Mouse (Mus musculus): ENCODE data around the gene Iqca.

Gene Iqca

GRCm38 (mm10) chr1:90139729-90140128 is 13.5 kb downstream of the Iqca start:
- DNase-seq (ENCODE audit: low read depth, low spot score) = no peak

- no peak for DNase-seq (ENCODE audit: low read depth, low spot score)
Measured at GRCm38 (mm10) chr1:90132402-90132801, 20.8 kb downstream of the Iqca start.

DNA sequence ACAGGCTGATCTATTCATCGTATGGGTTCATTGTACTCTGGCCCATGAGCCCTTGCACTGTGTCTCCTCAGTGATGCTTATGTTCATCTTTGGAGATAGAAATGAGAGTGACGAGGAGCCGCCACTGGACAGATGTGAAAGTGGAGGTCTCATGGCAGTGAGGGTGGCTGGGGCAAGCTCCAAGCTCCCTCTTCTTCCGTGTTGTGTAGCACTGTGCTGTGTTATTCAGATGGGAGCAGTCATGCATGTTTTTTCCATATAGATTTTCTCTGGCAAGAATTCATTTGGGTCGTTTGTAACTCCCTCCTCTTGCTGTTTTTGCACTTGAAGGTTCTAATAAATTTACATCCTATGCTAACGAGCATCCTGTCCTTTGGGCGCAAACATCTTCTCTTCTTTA is 21.2 kb downstream of the Iqca start:
- no peak for DNase-seq (ENCODE audit: low read depth, low spot score)

DNA sequence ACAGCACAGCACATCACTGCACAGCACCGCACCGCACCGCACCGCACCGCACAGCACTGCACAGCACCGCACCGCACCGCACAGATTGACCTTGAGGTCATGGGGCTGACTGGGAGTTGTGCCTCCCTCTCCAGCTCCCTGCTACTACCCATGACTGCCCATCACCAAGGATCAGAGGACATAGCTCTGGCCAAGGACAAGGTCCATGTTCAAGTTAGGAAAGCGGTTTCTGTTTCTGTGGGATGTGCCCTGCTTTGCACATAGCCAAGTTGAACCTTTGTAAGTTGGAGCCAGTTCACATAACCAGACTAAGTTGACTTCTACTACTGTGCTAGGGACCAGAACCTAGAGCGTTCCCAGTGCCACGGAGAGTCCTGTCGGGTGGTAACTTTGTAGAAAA is 28.6 kb downstream of the Iqca start:
- DNase-seq (ENCODE audit: low read depth, low spot score) = no peak

GRCm38 (mm10) chr1:90120706-90121105 is 32.5 kb downstream of the Iqca start:
- no peak for DNase-seq (ENCODE audit: low read depth, low spot score)

DNA sequence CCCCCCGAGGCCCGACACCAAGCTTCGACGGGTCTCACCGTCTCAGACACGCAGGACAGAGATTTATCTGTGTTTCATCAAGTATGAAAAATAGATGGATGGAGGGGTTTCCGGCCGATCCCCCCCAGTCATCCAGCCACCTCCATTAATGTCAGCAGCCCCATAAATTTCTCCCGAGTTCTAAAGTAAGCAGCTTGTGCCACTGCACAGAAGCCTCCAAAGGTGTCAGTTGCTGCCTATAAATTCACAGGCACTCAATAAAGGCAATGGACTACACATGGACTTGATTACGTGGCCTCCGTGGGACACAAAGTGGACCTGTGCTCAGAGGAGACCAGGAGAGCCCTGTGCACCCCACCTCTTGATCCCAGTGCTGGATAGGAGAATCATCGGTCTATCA is 34.0 kb downstream of the Iqca start:
- no peak for DNase-seq (ENCODE audit: low read depth, low spot score)

- no peak for DNase-seq (ENCODE audit: low read depth, low spot score)
Measured at GRCm38 (mm10) chr1:90117207-90117606, 36.0 kb downstream of the Iqca start.

GRCm38 (mm10) chr1:90114586-90114985 is 38.6 kb downstream of the Iqca start:
- no peak for DNase-seq (ENCODE audit: low read depth, low spot score)

GRCm38 (mm10) chr1:90113655-90114244 is 39.5 kb downstream of the Iqca start:
- DNase-seq (ENCODE audit: low read depth, low spot score) = no peak

DNA sequence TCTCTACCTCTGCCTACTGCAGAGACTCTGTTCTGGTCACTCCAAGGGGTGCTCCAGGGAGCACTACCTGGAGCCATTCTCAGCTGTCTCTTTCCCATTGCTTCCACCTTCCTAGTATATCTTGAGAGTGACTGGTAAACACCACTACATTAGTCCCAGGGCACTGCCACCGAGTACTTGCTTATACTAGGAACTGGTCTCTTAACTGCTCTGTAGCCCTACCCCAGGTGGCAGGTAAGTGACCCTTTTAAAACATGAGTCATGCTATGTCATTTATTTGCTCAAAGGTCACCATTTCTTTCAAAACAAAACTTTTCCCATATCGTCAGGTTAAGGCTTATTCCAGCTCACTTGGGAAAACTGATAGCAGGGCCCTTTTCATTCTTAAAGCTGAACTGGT is 40.5 kb downstream of the Iqca start:
- DNase-seq (ENCODE audit: low read depth, low spot score) = no peak

DNA sequence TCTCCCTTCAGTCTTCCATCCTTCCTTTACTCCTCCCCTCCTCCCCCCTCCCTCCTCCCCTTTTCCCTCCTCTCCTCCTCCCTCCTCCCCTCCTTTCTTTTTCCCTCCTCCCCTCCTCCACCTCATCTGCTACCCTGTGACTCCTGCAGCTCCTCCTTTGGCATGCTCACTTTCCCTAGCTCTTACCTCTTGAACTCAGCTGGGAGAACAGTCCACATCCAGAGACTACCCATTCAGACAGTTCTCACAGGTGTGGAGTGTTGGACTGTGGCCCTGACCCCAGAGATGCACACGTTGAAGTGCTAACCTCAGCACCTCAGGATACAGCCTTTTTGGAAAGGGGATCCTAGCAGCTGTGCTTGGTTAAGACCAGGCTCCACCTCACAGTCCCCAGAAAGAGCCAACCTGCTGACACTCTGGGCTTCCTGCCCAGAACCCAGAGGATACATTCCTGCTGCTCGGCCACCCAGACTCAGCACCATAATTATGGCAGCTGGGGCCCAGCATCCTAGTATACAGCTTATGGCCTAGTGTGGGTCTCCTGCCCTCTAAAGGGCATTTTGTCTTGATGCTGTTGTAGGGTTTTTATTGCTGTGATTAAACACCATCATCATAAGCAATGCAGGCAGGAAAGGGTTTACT is 41.9 kb downstream of the Iqca start:
- DNase-seq (ENCODE audit: low read depth, low spot score) = no peak

DNA sequence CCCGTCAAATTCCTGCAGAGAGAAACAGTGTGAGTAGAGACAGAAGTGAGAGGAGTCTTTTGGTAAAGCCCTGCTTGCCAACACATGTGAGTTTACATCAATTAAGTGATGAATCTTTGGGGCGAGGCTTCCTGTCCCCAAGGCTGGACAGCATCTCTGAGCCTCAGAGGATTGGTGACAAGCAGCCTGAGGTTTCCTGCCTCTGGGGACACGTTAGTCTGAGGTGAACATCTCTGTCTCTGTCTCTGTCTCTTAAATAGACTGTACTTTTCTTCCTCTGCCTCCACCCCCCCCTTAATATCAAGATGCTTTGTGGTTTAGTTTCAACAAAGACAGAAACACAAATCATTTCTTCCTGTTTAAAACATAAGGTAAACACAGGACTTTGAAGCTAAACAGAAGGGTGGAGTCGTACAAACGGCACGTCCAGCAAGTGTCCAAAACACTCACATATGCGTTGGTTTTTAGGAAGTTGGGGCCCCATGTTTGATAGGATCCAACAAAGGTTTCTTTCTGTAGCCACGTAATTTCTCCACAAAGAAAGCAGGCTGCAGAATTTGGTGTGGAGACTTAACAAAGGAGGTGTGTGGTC is 49.2 kb downstream of the Iqca start:
- no peak for DNase-seq (ENCODE audit: low read depth, low spot score)

DNA sequence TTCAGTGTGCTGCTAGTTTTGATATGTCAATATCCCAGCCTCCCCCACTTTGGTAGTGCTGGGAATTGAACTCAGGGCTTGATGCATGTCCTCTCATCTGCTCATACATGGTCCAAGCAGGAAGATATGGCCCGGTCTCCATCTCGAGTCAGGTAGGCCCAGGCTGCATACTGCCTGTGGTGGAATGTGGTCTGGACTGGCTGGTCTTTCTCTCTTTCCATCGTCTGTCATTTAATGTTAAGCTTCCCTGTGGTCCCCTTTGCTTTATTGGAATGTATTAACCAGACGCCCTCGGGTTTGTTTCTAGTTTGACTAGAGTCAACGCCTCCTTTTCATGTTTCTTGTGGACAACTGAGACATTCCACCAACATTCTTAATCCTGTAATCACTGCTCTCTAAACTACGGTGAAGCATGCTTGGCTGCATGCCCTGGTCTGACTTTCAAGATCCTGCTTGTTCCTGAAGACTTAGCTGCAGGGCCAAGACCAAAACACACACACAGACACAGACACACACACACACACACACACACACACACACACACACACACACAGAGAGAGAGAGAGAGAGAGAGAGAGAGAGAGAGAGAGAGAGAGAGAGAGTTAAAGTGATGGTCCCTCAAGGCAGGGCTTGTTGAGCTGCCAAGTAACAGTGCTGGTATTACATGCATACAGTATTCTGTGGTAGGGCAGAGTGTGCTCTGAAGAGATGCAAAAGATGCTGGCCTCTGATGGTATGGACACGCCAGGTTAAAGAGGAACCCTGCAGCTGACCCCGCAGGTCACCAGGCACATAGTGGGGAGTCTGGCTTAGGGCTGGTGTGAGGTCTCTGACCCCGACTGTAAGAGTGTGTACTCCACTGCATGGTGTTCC is 52.6 kb downstream of the Iqca start:
- DNase-seq (ENCODE audit: low read depth, low spot score) = no peak

DNA sequence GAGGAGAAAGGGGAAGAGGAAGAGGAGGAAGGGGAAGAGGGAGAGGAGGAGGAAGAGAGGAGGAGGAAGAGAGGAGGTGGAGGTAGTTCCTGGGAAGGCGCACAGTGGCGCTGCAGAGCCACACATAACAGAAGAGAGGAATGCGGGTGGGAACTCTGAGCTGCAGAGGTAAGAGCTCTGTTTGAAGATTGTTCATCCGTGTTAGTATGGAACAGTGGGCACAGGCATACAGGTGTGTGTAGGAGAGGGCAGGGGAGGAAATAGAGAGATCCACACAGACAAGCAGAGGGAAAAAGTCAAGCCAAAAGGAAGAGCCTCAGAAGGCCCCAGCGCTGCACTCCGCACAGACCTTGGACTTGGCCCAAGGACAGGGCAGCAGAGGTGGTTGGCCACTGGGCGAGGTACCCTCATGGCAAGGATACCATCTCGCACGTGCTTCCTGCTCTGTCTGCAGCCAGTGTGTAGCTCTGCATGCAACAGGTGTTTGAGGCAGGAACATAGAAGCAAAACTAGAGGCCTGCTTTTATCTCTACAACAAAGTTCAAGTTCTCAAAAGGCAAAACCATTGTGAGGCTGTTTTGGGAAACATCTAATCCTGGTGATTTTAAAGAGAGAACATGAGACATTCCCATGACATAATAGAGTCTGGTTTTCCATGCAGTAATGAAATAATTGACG is 60.2 kb downstream of the Iqca start:
- no peak for DNase-seq (ENCODE audit: low read depth, low spot score)

DNA sequence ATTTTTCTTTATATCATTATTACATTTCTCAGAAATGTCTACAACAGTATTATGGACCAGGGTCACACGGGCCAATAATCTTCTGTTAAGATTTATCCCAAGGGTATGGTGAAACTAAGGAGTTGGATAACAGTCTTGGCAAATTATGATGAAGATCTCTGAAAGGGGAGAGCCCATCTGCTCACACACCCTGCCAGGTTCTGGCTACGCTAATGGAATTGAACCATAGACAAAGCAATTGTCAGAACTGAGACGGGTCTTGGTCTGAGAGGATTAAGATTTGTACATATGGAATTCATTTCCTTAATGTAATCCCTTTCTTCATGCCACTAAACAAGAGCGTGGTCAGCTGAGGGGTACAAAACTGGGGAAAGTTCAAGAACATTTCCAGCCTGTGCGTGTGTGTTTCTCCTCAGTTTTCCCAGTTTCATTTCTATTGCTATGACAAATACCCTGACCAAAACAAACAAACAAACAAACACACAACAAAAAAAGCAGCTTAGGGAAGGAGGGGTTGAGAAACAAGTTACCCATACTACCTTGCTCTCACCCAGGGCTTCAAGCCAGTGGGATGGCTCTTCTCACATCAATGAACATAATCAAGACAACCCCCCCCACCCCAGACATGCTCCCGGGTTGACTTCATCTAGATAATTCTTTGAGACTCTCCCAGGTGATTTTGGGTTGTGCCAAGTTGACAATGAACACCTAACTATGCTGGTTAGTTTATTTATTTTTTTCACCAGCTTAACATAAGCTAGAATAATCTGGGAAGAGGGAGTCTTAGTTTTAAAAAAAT is 64.8 kb downstream of the Iqca start:
- no peak for DNase-seq (ENCODE audit: low read depth, low spot score)

DNA sequence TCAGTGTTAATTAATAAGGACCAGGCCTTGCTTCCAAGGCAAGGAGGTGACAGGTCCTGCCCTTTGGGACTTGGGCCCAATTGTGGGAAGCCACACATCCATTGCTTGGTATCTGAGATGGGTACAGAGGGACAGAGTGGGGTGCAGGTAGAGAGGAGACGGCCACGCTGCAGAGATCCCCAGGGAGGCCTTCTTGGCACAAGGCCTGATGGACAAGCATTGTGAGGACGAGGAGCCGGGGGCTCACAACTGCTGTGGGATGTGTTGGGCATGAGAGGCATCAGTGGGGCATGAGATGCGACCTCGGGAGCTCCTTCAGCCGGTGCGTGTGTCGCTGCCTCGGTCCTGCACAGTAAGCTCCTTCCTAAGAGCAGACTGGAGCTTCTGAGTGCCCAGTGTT is 66.7 kb downstream of the Iqca start:
- no peak for DNase-seq (ENCODE audit: low read depth, low spot score)

GRCm38 (mm10) chr1:90085526-90086157 is 67.6 kb downstream of the Iqca start:
- DNase-seq (ENCODE audit: low read depth, low spot score) = no peak

DNA sequence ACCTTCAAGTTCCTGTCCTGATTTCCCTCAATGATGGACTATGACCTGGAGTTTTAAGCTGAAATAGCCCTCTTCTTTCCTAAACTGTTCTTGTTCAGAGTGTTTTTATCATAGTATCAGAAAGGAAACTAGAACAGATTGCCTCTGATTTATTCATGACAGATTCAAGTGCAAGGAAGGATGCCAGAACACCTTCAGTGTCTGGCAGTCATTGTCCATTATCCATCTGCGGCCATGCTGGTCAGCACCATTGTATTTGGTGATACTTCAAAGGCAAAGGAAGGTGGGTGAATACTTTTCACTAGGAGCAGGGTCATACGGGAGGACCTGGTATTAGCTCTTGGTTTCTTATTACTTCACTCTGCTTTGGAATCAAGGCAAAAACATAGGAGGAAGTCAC is 76.9 kb downstream of the Iqca start:
- no peak for DNase-seq (ENCODE audit: low read depth, low spot score)

GRCm38 (mm10) chr1:90074779-90075178 is 78.4 kb downstream of the Iqca start:
- no peak for DNase-seq (ENCODE audit: low read depth, low spot score)

DNA sequence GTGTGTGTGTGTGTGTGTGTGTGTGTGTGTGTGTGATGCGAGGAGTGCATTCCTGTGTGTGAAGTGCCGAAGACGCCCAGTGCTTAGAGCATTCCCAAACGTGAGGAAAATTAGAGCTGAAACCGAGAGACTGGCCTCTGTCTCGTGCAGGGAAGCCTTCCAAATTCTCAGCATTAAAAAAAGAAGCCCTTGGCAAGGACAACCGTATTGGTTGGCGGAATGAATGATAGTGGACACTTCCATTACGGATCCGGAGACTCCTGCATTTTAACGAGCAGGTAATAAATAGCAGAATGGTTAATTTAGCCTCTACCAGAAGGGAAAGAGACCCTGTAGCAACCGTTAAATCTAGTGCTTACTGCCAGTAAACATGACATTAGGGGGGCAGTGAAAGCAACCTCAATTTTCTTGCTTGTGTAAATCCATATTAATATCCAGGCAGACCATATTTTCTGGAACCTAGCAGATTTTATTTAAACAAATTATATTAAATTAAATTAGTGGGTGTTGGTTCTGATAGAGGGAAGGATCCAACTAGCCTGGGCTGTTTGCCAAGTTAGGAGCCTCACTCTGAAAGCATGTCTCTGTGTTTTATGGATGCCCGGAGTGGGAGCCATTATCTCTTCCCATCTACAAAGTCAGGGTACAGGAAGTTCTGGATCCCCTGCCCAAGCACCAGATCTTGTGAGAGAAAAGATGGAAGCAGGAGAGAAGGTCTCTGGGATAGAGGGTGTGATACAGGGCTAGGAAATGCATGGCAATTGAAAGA is 81.2 kb downstream of the Iqca start:
- no peak for DNase-seq (ENCODE audit: low read depth, low spot score)
